ENCODE assay signal across 22 mouse cellular contexts in genomic region chr2:28665818-28666217, GRCm38 (mm10). TPM values are rescaled to one million over a fixed set of nuclear protein-coding genes. Genes with fewer than 3 reads are reported as not detected.
"Had no signal": no experiment of that assay in that cellular context is flagged by ENCODE, and none has a peak within 500 bp of the region (broad histone marks: within the 10 kb centered on the region; RNA-seq: fewer than 3 reads in every experiment).

No protein-coding gene starts in this region.

- H3K9me3 ChIP-seq: megakaryocyte, embryonic 14.5 days; midbrain, embryonic 10.5 days; midbrain, embryonic 12.5 days; neural tube, embryonic 13.5 days; neural tube, embryonic 15.5 days had no signal

- H3K4me1 ChIP-seq: megakaryocyte, embryonic 14.5 days; midbrain, embryonic 10.5 days; midbrain, embryonic 12.5 days; neural tube, embryonic 13.5 days; neural tube, embryonic 15.5 days had no signal

- DNase-seq: lung, adult 18-20 months; lung, embryonic 14.5 days; lung, postnatal 10 days; lung, postnatal 36 days; midbrain, embryonic 14.5 days; retina, postnatal 1 day; right cerebral cortex, adult 18-20 months; right cerebral cortex, postnatal 25 days; right cerebral cortex, postnatal 4 days; spleen, adult 18-20 months; thymus, adult 2 months; thymus, postnatal 25 days; thymus, postnatal 4 days had no signal

- H3K4me3 ChIP-seq: megakaryocyte, embryonic 14.5 days; midbrain, embryonic 10.5 days; midbrain, embryonic 12.5 days; myocyte; neural tube, embryonic 13.5 days; neural tube, embryonic 15.5 days had no signal

- H3K27ac ChIP-seq: macrophage; midbrain, embryonic 10.5 days; midbrain, embryonic 12.5 days; neural tube, embryonic 13.5 days; neural tube, embryonic 15.5 days had no signal

- ATAC-seq: midbrain, embryonic 16.5 days had no signal

- H3K9ac ChIP-seq: lung, embryonic 14.5 days; midbrain, embryonic 12.5 days; neural tube, embryonic 13.5 days; neural tube, embryonic 15.5 days had no signal

- H3K27me3 ChIP-seq: megakaryocyte, embryonic 14.5 days; midbrain, embryonic 12.5 days; neural tube, embryonic 13.5 days; neural tube, embryonic 15.5 days had no signal

- H3K4me2 ChIP-seq: lung, embryonic 14.5 days; midbrain, embryonic 12.5 days; neural tube, embryonic 13.5 days; neural tube, embryonic 15.5 days had no signal

RNA-seq across cellular contexts. Expression of gene Spaca9, which starts 33.7 kb away (rescaled TPM):
- polyA plus RNA-seq: small intestine, adult 2 months had no signal

RNA-seq across cellular contexts. Expression of gene Gfi1b, which starts 44.0 kb away (rescaled TPM):
- polyA plus RNA-seq: midbrain, embryonic 16.5 days; myocyte; neural tube, embryonic 15.5 days had no signal
